Mouse (Mus musculus) forebrain, embryonic 11.5 days (tissue): ENCODE results near the gene Il5ra. TPM values are rescaled to one million over a fixed set of nuclear protein-coding genes. Genes with fewer than 3 reads are reported as not detected.
A peak's percentile ranks its signal among the peaks of the same experiment; 100 is the strongest.

ENCODE experiments used
- ATAC-seq: fragments of 200-750 bp; cut with Nextera tagmentation; replicated peaks from 2 replicates; pipeline ENCODE4 v1.8.0; 2017; ENCODE audit warnings: moderate TSS enrichment; ENCODE audit not compliant: low FRiP score
- DNase-seq: peaks from one replicate; pipeline ENCODE4 v3.0.0-alpha.2; 2017; ENCODE audit warnings: low spot score
- H3K27ac ChIP-seq: fragments of 300-500 bp; sonication (generic); 2 replicates; pipeline ENCODE4 v1.5.1; 2014; ENCODE audit warnings: low read depth, low read length
- H3K27me3 ChIP-seq: fragments of 300-500 bp; sonication (generic); 2 replicates; pipeline ENCODE4 v1.6.1; 2014; ENCODE audit warnings: mild to moderate bottlenecking, low read length, mixed read lengths; ENCODE audit not compliant: control insufficient read depth, insufficient read depth
- H3K36me3 ChIP-seq: fragments of 300-500 bp; sonication (generic); 2 replicates; pipeline ENCODE4 v1.6.1; 2014; ENCODE audit warnings: mild to moderate bottlenecking, low read length, moderate library complexity, mixed read lengths; ENCODE audit not compliant: control insufficient read depth, insufficient read depth
- H3K4me1 ChIP-seq: fragments of 300-500 bp; sonication (generic); replicated peaks from 2 replicates; pipeline ENCODE4 v1.6.1; 2014; ENCODE audit warnings: low read length, mixed read lengths; ENCODE audit not compliant: control insufficient read depth, insufficient read depth
- H3K4me2 ChIP-seq: fragments of 300-500 bp; sonication (generic); 2 replicates; pipeline ENCODE4 v1.6.1; 2014; ENCODE audit warnings: low read depth, mild to moderate bottlenecking, low read length, moderate library complexity, mixed read lengths; ENCODE audit not compliant: severe bottlenecking
- H3K4me3 ChIP-seq: fragments of 300-500 bp; sonication (generic); 2 replicates; pipeline ENCODE4 v1.5.1; 2014; ENCODE audit warnings: low read depth, low read length
- H3K9ac ChIP-seq: fragments of 300-500 bp; sonication (generic); 2 replicates; pipeline ENCODE4 v1.6.1; 2014; ENCODE audit warnings: low read length
- H3K9me3 ChIP-seq: fragments of 300-500 bp; sonication (generic); 2 replicates; pipeline ENCODE4 v1.6.1; 2016; ENCODE audit warnings: low read length, mixed read lengths; ENCODE audit not compliant: control insufficient read depth
- WGBS: fragments of 180-500 bp; shearing (Covaris S2); extraction: QIAGEN DNeasy Blood & Tissue Kit; methylation state at CpG from one replicate; pipeline ENCODE4 v1.1.7; 2014; 5-methylcytosine and 5-hydroxymethylcytosine counted together
- polyA plus RNA-seq: library from polyadenylated mRNA; unstranded; fragments of >200 nt; fragmentation: Nextera tagmentation; extraction: Ambion mirVana; gene quantifications from 2 replicates; pipeline ENCODE4 v1.2.1, GENCODE M21; 2014

Gene Il5ra
- not detected in 2 replicates for polyA plus RNA-seq

DNA sequence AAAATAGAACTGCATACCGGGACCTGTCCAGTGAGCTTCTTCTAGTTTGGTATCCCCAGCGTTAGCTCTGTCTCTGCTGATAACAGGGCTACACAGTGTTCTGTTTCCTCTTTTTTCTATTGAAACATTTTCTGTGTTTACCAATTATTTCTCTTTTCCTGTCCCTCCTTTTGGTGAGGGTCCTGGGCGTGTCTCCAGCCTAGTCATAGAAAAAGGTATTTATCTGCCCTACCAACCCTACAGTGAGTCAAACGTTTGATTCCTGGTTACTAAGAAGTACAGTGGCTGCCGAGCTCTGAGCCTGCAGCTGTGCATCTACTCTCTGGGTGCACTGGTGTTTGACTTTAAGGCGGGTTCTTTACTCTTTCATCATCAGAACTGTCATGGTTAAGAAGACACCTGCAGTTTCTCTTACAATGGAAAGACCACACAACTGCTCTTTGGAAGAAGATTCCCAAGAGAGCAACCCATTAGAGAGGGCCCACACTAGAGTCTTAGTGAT lies at the start of gene Il5ra:
Gene Il5ra (minus strand): TSS at position 151 of the 502 bp plus-strand sequence.
- no peak within 1 kb of the TSS for H3K9ac ChIP-seq
- H3K27ac ChIP-seq: no peak within 1 kb of the TSS
- H3K4me1 ChIP-seq: no peaks in the 10 kb centered on the region
- H3K36me3 ChIP-seq: no peaks in the 10 kb centered on the region
- H3K9me3 ChIP-seq: no peaks in the 10 kb centered on the region
- no peak within 1 kb of the TSS for H3K4me2 ChIP-seq
- no peak for DNase-seq
- no peak within 1 kb of the TSS for H3K4me3 ChIP-seq
- ATAC-seq: no peak
- WGBS: 83% methylated on average over 6 of the region's 6 CpGs
- H3K27me3 ChIP-seq: no peaks in the 10 kb centered on the region

- H3K27me3 ChIP-seq: no peaks in the 10 kb centered on the region
- WGBS: 89% methylated on average over 13 of the region's 13 CpGs
- no peaks in the 10 kb centered on the region for H3K9me3 ChIP-seq
- H3K4me3 ChIP-seq: no peak overlapping the region
- no peaks in the 10 kb centered on the region for H3K4me1 ChIP-seq
- no peak overlapping the region for H3K27ac ChIP-seq
- no peak overlapping the region for H3K9ac ChIP-seq
- ATAC-seq: no peak
- no peak for DNase-seq
- no peak overlapping the region for H3K4me2 ChIP-seq
- H3K36me3 ChIP-seq: no peaks in the 10 kb centered on the region; the same call in 1 of the 2 replicates
These were observed 45.4 kb upstream of the Il5ra start for GRCm38 (mm10) chr6:106794094-106794814.

GRCm38 (mm10) chr6:106793621-106794020 lies 44.8 kb upstream of the Il5ra start:
- H3K36me3 ChIP-seq: no peaks in the 10 kb centered on the region; the same call in 1 of the 2 replicates
- H3K27ac ChIP-seq: no peak overlapping the region
- no peak overlapping the region for H3K4me2 ChIP-seq
- H3K4me1 ChIP-seq: no peaks in the 10 kb centered on the region
- H3K9ac ChIP-seq: no peak overlapping the region
- ATAC-seq (no peak), DNase-seq (no peak)
- no peaks in the 10 kb centered on the region for H3K9me3 ChIP-seq
- H3K4me3 ChIP-seq: no peak overlapping the region
- WGBS: 96% methylated on average over 10 of the region's 10 CpGs
- no peaks in the 10 kb centered on the region for H3K27me3 ChIP-seq

DNA sequence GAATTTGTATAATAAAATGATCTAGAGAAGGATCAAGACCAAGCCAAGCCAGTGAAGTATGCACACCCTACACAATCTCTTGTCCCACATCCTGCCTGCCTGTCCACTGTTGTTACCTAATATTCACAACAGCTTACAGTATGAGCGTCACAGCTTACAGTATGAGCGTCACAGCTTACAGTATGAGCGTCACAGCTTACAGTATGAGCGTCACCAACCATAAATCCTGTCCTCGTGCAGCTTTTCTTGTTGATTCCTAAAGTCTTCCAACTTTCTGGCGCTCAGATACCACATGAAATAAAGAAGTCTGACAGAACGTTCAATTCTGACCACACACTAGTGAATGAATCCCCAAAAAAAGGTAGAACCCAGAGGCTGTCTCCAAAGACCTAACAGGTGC lies 44.3 kb upstream of the Il5ra start:
- H3K4me3 ChIP-seq: no peak overlapping the region
- ATAC-seq (no peak), DNase-seq (no peak)
- H3K9ac ChIP-seq: no peak overlapping the region
- no peaks in the 10 kb centered on the region for H3K27me3 ChIP-seq
- WGBS: 95% methylated on average over 7 of the region's 7 CpGs
- H3K4me2 ChIP-seq: no peak overlapping the region
- H3K9me3 ChIP-seq: no peaks in the 10 kb centered on the region
- no peaks in the 10 kb centered on the region; the same call in 1 of the 2 replicates for H3K36me3 ChIP-seq
- H3K27ac ChIP-seq: no peak overlapping the region
- H3K4me1 ChIP-seq: no peaks in the 10 kb centered on the region

- Histone ChIP-seq H3K4me2 (no peak overlapping the region), H3K4me1 (no peaks in the 10 kb centered on the region), H3K36me3 (no peaks in the 10 kb centered on the region; the same call in 1 of the 2 replicates), H3K27me3 (no peaks in the 10 kb centered on the region), H3K9ac (no peak overlapping the region), H3K27ac (no peak overlapping the region), H3K4me3 (no peak overlapping the region), H3K9me3 (no peaks in the 10 kb centered on the region)
- 94% methylated on average over 5 of the region's 5 CpGs for WGBS
- ATAC-seq (no peak), DNase-seq (no peak)
These were observed 43.6 kb upstream of the Il5ra start for GRCm38 (mm10) chr6:106792486-106792885.

GRCm38 (mm10) chr6:106791429-106791828 lies 42.6 kb upstream of the Il5ra start:
- DNase-seq (no peak), ATAC-seq (no peak)
- no peak overlapping the region for H3K4me2 ChIP-seq
- WGBS: 94% methylated on average over 8 of the region's 8 CpGs
- no peak overlapping the region for H3K27ac ChIP-seq
- no peaks in the 10 kb centered on the region for H3K4me1 ChIP-seq
- no peaks in the 10 kb centered on the region; the same call in 1 of the 2 replicates for H3K36me3 ChIP-seq
- H3K4me3 ChIP-seq: no peak overlapping the region
- H3K9me3 ChIP-seq: no peaks in the 10 kb centered on the region
- H3K27me3 ChIP-seq: no peaks in the 10 kb centered on the region
- H3K9ac ChIP-seq: no peak overlapping the region

DNA sequence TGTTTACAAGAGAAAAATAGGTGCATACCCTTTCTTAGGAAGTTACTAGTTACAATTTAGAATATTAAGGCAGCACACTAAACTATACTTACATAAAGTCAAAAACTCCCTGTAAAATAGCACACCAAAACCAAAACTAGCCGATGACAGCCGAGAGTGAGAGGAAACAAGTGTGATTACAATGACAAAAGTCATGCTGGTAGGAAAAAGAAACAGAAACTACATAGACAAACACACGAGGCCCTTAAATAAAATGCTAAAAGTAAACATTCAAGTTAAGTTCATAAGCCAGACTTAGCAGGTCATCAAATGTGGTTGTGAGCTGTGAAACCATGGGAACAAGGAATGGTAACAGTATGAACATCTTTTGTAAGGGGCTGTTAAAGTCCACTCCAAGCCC lies 38.3 kb upstream of the Il5ra start:
- Histone ChIP-seq H3K36me3 (no peaks in the 10 kb centered on the region), H3K27me3 (no peaks in the 10 kb centered on the region), H3K9me3 (no peaks in the 10 kb centered on the region), H3K4me3 (no peak overlapping the region), H3K9ac (no peak overlapping the region), H3K4me1 (no peaks in the 10 kb centered on the region), H3K27ac (no peak overlapping the region), H3K4me2 (no peak overlapping the region)
- 91% methylated on average over 3 of the region's 3 CpGs for WGBS
- no peak for ATAC-seq
- DNase-seq: no peak

DNA sequence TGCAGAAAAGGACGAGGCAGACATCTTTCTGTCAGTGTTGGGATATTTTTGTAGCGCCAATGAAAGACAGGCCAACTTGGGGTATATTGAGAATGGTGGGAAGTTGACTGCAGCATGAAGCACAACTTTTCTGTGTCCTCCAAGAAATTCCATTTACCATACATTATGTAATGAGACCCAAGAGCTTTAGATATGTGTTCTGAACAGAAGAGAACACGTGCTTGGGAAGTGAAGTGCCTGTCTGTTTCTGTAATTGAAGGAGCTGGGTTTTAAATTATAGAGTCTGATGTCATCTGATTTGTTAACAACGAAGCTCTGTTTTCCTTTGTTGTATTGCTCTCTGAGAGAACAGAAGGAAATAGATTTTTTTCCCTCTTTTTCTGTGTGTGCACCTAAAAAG lies 21.2 kb upstream of the Il5ra start:
- WGBS: 57% methylated on average over 4 of the region's 4 CpGs
- no peak for ATAC-seq
- no peak overlapping the region for H3K27ac ChIP-seq

More for the DNA sequence above, 21.2 kb upstream of the Il5ra start:
- H3K36me3 ChIP-seq: no peaks in the 10 kb centered on the region; the same call in 1 of the 2 replicates
- peaks cover 3% of the 10 kb centered on the region; the same call in 1 of the 2 replicates for H3K4me1 ChIP-seq
- DNase-seq: no peak
- H3K9me3 ChIP-seq: no peaks in the 10 kb centered on the region
- peak overlapping the region; percentile 83 for H3K4me3 ChIP-seq
- H3K27me3 ChIP-seq: no peaks in the 10 kb centered on the region
- H3K4me2 ChIP-seq: peak overlapping the region; percentile 75
- peak overlapping the region; percentile 76 for H3K9ac ChIP-seq
